Mouse (Mus musculus) midbrain, embryonic 16.5 days (tissue): ENCODE data around the gene Asb17. TPM values are rescaled to one million over a fixed set of nuclear protein-coding genes. Genes with fewer than 3 reads are reported as not detected.
A peak's percentile ranks its signal among the peaks of the same experiment; 100 is the strongest.

Experiments
- ATAC-seq: fragments of 200-750 bp; cut with Nextera tagmentation; 2 replicates; pipeline ENCODE4 v1.8.0; 2017; ENCODE audit warnings: moderate TSS enrichment
- H3K27ac ChIP-seq: fragments of 300-500 bp; sonication (generic); 2 replicates; pipeline ENCODE4 v1.5.1; 2014; ENCODE audit warnings: mild to moderate bottlenecking, low read length, mixed read lengths
- H3K27me3 ChIP-seq: fragments of 300-500 bp; sonication (generic); 2 replicates; pipeline ENCODE4 v1.6.1; 2014; ENCODE audit warnings: low read depth, low read length, mixed read lengths; ENCODE audit not compliant: control insufficient read depth, insufficient read depth
- H3K36me3 ChIP-seq: fragments of 300-500 bp; sonication (generic); 2 replicates; pipeline ENCODE4 v1.6.1; 2014; ENCODE audit warnings: mild to moderate bottlenecking, low read length, moderate library complexity, mixed read lengths; ENCODE audit not compliant: control insufficient read depth, insufficient read depth
- H3K4me1 ChIP-seq: fragments of 300-500 bp; sonication (generic); 2 replicates; pipeline ENCODE4 v1.6.1; 2014; ENCODE audit warnings: mild to moderate bottlenecking, low read length, mixed read lengths; ENCODE audit not compliant: control insufficient read depth, insufficient read depth
- H3K4me2 ChIP-seq: fragments of 300-500 bp; sonication (generic); 2 replicates; pipeline ENCODE4 v1.6.1; 2014; ENCODE audit warnings: mild to moderate bottlenecking, low read length, mixed read lengths
- H3K4me3 ChIP-seq: fragments of 300-500 bp; sonication (generic); 2 replicates; pipeline ENCODE4 v1.5.1; 2014; ENCODE audit warnings: low read depth, mild to moderate bottlenecking, low read length, moderate library complexity, mixed read lengths
- H3K9ac ChIP-seq: fragments of 300-500 bp; sonication (generic); 2 replicates; pipeline ENCODE4 v1.6.1; 2014; ENCODE audit warnings: low read depth, low read length, mixed read lengths
- H3K9me3 ChIP-seq: fragments of 300-500 bp; sonication (generic); replicated peaks from 2 replicates; pipeline ENCODE4 v1.6.1; 2014; ENCODE audit warnings: mild to moderate bottlenecking, low read length, mixed read lengths; ENCODE audit not compliant: control insufficient read depth, poor library complexity, severe bottlenecking
- WGBS: fragments of 180-500 bp; shearing (Covaris S2); extraction: QIAGEN DNeasy Blood & Tissue Kit; methylation state at CpG from one replicate; pipeline ENCODE4 v1.1.7; 2014; 5-methylcytosine and 5-hydroxymethylcytosine counted together
- polyA plus RNA-seq: library from polyadenylated mRNA; unstranded; fragments of >200 nt; fragmentation: Nextera tagmentation; extraction: Ambion mirVana; gene quantifications from 2 replicates; pipeline ENCODE4 v1.2.1, GENCODE M21; 2015

Gene Asb17
- polyA plus RNA-seq, 1 experiment from 2014 or later, result 0.09 TPM

DNA sequence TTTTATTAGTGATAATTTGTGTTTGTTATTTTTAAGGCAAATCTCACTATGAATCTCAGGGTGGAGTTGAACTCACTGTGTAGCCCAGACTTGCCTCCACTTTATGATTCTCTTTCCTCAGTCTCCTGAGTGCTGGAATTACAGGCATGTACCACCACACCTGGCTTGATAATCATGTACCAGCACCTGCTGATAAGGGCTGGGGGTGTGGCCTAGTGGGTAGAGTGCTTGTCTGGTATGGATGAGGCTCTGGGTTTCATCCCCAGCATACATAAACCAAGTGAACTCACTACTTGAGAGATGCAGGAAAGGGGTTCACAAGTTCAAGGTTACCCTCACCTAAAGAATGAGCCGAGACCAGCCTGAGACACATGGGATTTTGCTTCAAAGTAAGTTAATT is 57.9 kb downstream of the Asb17 start:
- no peaks in the 10 kb centered on the region for H3K27me3 ChIP-seq
- 95% methylated on average over 1 of the region's 1 CpGs for WGBS
- H3K9ac ChIP-seq, result no peak overlapping the region
- no peak overlapping the region for H3K4me3 ChIP-seq
- H3K4me1 ChIP-seq, result no peaks in the 10 kb centered on the region
- ATAC-seq, result no peak
- H3K4me2 ChIP-seq, result no peak overlapping the region
- H3K36me3 ChIP-seq, result peaks cover 18% of the 10 kb centered on the region
- H3K9me3 ChIP-seq, result no peaks in the 10 kb centered on the region
- H3K27ac ChIP-seq, result no peak overlapping the region

DNA sequence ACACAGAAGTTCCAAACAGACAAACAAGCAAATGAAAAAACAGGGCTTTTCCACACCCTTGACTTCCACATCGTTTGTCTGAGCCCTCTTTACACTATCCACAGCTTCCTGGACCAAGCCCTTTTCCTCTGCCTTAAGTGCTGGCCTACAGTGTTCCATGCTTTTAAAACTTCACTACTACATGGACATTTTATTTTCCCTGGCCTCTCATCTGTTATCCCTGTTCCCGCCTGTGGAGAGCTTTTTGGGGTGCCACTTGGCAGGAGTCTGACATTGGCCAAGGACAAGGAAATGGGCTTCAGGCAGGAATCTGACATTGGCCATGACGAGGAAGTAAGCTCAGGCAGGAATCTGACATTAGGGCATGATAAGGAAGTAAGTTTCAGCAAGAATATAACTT is 58.6 kb downstream of the Asb17 start:
- WGBS, result 81% methylated on average over 3 of the region's 3 CpGs
- ATAC-seq, result no peak
- no peak overlapping the region for H3K27ac ChIP-seq

DNA sequence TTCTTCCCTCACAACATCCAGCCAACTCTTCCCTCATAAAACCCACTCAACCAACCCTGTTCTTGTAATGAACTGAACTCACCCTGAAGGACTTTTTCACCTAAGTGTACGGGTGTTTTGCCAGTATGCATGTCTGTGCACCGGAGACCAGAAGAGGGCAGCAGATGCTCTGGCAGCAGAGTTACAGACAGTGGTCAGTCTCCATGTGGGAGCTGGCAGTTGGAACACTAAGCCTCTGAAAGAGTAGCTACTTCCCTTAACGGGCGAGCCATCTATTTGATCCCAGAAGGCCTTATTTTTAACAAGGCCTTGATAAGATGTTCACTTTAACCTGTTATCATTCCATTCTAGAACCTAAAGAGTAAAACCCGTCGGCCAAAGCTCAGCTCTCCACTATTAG is 60.6 kb downstream of the Asb17 start:
- ATAC-seq, result peak; percentile 78
- no peaks in the 10 kb centered on the region for H3K9me3 ChIP-seq
- WGBS, result 63% methylated on average over 6 of the region's 6 CpGs

More for the DNA sequence above, 58.6 kb downstream of the Asb17 start:
- H3K27me3 ChIP-seq, result no peaks in the 10 kb centered on the region
- H3K36me3 ChIP-seq, result peaks cover 18% of the 10 kb centered on the region
- no peak overlapping the region for H3K4me2 ChIP-seq
- no peak overlapping the region for H3K4me3 ChIP-seq
- H3K9ac ChIP-seq, result no peak overlapping the region
- H3K4me1 ChIP-seq, result no peaks in the 10 kb centered on the region
- no peaks in the 10 kb centered on the region for H3K9me3 ChIP-seq

More for the DNA sequence above, 60.6 kb downstream of the Asb17 start:
- no peak overlapping the region for H3K4me3 ChIP-seq
- no peak overlapping the region for H3K4me2 ChIP-seq
- no peaks in the 10 kb centered on the region for H3K27me3 ChIP-seq
- H3K4me1 ChIP-seq, result no peaks in the 10 kb centered on the region; the same call in 1 of the 2 replicates
- no peak overlapping the region for H3K27ac ChIP-seq
- H3K9ac ChIP-seq, result no peak overlapping the region
- peaks cover 32% of the 10 kb centered on the region for H3K36me3 ChIP-seq

Other genes with a start within 250 kb of the Asb17 start
- gene St6galnac3, start 119.0 kb upstream of the Asb17 start, polyA plus RNA-seq, result 19.1 and 21.5 TPM in 2 replicates
- gene Msh4, start 61.9 kb downstream of the Asb17 start, polyA plus RNA-seq, result 0.15 and 0.32 TPM in 2 replicates
- 49.3 and 56.5 TPM in 2 replicates for gene Rabggtb, start 68.8 kb downstream of the Asb17 start, polyA plus RNA-seq
- 56.7 and 65.6 TPM in 2 replicates for gene Acadm, start 100.4 kb downstream of the Asb17 start, polyA plus RNA-seq
- gene Slc44a5, start 129.2 kb downstream of the Asb17 start, polyA plus RNA-seq, result 9.3 and 10.8 TPM in 2 replicates